Mouse (Mus musculus) thymus, postnatal 0 days (tissue): ENCODE results near the gene Wnt5b. TPM values are rescaled to one million over a fixed set of nuclear protein-coding genes. Genes with fewer than 3 reads are reported as not detected.

Experiments
- DNase-seq: peaks from one replicate; pipeline ENCODE4 v3.0.0-alpha.2; 2015; ENCODE audit warnings: low spot score
- polyA plus RNA-seq: library from polyadenylated mRNA; unstranded; fragments of >200 nt; fragmentation: Nextera tagmentation; extraction: Ambion mirVana; gene quantifications from 2 replicates; pipeline ENCODE4 v1.2.1, GENCODE M21; 2015

Gene Wnt5b
- polyA plus RNA-seq, 1 experiment from 2014 or later: 4.6 TPM

DNA sequence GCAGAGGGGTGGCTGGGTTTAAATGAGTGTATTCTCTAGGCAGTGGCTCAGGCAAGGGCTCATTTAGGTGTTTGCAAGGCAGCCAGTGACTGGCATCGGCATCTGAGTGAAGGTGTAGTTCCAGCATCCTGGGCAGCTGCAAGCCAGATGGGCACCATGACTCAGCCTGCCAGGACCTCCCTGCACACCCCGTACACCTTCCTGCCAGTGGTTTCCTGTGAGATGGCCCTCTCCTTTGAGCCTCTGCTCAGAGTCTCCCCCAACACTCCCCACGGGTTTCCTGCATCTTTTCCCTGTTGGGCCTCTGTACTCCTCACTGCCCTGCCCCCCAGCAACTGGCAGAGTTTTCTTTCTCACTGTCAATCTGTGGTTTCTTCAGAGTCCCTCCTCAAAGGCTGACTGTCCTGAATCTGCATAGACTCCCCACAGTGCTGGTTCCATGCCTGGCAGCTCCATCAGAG, 22.2 kb downstream of the Wnt5b start:
- DNase-seq: peak; percentile 73

DNA sequence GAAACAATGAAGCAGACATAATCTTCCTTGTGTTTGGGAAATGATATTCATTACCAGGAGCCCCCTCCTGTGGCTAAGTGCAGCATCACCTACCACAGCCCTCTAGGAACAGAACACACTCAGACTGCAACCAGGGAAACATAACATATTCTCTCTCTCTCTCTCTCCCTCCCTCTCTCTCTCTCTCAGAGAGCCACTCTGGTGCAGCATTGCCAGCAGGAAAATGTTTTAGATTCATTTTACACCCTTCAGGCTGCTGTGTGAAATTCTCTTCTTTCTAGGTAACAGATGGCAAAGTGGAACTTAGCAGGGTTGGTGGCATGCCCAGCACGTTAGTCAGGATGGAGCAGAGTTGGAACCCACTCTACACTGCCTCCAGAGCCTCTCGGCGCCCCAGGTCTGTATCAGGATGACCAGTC, 22.7 kb downstream of the Wnt5b start:
- no peak for DNase-seq

- no peak for DNase-seq
These were observed 23.4 kb downstream of the Wnt5b start for GRCm38 (mm10) chr6:119520731-119521130.

GRCm38 (mm10) chr6:119514085-119514484, 30.1 kb downstream of the Wnt5b start:
- no peak for DNase-seq

- no peak for DNase-seq
These were observed 30.7 kb downstream of the Wnt5b start for GRCm38 (mm10) chr6:119513452-119513851.

- no peak for DNase-seq
These were observed 31.4 kb downstream of the Wnt5b start for GRCm38 (mm10) chr6:119512701-119513100.

DNA sequence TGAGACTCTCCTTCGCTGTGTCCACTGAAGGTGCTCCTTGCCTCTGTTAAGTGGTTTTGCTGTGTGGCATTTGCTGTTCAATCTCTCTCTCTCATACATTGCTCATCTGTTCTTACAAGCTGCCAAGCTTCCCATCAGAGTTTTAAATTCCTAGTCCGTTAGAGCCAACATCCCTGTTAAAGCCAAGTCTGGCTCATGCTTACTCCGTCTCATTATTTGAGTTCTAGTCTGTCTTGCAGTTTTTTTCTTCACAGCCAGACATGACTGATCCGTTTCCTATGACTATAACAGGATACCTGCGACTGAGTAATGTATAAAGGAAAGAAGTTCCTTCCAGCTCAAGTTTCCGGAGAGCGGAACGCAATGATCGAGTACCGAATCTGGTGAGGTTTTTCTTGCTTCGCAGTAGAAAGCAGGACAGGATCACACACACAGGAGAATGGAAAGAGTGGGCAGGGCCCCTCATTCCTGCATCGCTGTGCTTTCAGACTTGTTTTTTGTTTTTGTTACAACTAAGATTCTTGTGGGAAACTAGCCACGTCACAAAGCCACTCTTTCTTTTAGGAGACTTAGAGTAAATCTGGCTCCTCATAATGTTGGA, 34.6 kb downstream of the Wnt5b start:
- DNase-seq: no peak

DNA sequence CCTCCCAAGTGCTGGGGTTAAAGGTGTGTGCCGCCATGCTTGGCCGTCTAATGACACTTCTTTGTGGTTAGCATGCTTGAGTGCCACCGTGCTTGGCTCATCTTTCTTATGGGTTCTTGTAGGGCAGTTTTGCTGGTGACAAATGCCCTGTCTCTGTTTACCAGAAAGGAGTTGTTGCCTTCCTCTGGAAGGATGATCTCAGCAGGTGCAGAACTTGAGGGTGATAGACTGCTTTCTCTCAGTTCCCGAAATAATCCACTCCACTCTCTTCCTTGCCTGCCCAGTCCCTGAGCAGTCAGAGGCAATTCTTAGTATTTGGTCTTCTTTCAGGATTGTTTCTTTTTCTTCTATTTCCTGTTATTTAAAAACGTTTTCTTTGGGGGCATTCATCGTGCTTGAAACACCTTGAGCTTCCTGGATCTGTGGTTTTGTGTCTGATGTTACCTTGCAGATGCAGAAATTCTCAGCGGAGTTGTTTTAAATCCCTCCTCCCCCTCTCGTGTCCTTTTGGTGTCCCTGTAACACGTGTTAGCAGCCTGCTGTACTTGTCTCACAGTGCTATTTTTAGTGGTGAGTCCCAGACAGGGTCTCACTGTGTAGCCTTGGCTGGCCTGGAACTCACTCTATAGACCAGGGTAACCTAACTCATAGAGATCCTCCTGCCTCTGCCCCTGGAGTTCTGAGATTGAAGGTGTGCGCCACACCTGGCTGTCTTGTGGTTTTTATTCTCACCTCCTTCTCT, 35.3 kb downstream of the Wnt5b start:
- DNase-seq: peak; percentile 84

- peak; percentile 32 for DNase-seq
These were observed 35.9 kb downstream of the Wnt5b start for GRCm38 (mm10) chr6:119508221-119508620.

DNA sequence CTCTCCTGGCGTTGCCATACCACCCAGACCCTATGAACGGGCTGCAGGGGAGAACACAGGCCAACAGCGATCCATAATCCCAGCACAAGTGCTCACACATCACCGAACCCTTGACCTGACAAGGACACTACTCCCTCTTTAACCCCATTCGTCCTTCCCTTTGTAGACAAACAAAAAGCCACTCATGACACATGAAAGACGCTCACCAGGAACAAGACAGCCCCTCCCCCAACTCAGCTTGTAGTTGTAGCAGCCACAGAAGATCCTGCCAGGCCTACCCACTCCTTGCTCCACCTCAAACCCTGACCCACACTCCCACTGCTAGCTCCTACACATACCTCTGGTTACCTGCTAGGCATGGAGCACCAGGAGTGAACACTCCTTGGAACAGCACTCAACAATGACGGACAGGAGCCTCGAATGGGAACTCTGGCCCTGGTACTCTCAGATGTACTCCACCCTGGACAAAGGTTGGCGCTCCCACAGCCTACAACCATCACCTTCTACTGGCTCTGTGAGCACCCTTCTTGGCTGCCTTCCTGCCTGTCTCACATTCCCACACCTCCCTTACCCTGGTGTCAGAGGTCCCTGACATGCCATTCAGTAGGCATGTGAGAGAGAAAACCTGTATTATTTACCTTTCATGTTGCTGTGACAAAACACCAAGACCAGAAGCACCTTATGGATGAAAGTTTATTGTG, 38.5 kb downstream of the Wnt5b start:
- peak; percentile 51 for DNase-seq

GRCm38 (mm10) chr6:119504756-119505155, 39.4 kb downstream of the Wnt5b start:
- no peak for DNase-seq

DNA sequence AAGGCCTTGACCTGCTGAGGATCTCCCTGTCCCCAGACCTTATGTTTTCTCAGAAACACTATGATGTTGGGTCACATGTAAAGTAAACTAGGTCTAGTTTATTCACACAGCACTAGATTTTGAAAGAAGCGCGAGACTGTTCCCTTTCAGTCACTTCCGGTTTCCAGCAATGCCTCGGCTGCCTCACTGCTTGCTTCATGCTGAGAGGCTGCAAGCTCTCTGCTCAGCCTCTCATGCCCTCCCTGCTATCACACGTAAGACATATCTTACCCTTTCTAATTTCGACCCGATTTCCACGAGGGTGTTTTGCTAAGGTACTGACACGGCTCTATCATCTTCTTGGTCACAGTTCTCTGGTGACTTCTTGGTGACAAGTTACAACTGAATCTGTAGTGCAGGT, 42.1 kb downstream of the Wnt5b start:
- peak; percentile 74 for DNase-seq

DNA sequence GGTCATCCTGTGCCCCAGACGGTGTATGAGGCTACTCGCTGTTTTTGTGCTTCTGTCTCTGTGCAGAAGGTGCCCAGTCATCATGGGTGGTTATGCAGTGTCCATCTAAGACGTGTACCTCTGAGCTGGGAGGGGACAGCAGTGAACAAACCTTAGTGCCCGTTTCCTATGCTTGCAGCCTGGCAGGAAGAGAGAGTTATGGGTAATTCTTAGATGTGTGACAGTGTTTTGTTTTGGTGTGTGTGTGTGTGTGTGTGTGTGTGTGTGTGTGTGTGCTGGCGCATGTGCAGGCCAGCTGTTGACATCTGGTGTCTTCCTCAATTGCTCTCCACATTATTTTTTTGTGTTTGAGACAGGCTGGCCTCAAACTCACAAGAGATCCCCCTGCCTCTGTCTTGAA, 44.1 kb downstream of the Wnt5b start:
- DNase-seq: peak; percentile 50

DNA sequence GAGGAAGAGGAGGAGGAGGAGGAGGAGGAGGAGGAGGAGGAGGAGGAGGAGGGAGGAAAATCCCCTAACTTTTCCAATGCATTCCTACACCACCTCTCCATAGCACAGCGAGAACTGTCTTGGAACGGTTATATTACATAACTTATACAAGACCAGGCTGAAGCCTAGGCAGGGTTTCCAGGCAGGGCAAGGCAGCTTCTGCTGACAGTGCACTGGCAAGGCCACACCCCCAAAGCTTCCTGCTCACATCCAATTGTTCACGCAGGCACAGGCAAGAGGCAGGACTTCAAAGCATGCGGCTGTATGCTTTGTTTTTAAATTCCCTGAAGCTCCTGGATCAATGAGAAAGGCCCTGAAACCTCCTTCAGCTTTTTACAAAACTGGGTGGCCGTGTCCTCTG, 44.9 kb downstream of the Wnt5b start:
- DNase-seq: peak; percentile 78

- no peak for DNase-seq
These were observed 51.5 kb downstream of the Wnt5b start for GRCm38 (mm10) chr6:119492630-119493014.

- DNase-seq: no peak
These were observed 52.0 kb downstream of the Wnt5b start for GRCm38 (mm10) chr6:119491997-119492629.

DNA sequence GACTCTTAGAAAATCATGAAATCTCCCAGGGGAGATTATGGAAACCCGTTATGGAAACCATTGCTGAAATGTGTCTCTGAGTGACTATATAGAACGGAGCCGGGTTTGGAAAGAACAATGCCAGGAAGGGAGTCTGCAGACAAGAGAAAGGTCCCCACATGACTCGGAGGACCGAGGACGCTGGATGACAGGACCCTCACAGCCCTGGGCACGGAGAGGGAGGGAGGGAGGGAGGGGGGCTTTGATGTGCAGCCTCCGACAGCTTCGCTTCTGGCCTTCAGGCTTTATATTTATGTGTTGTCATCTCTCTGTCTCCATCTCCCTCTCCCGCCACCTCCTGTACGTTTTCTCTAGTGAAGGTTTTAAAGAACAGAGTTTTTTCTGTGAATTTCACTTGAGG, 53.1 kb downstream of the Wnt5b start:
- DNase-seq: no peak

- no peak for DNase-seq
These were observed 53.6 kb downstream of the Wnt5b start for GRCm38 (mm10) chr6:119490549-119490948.

- DNase-seq: peak; percentile 82
These were observed 54.4 kb downstream of the Wnt5b start for GRCm38 (mm10) chr6:119489765-119490164.

- DNase-seq: no peak
These were observed 56.5 kb downstream of the Wnt5b start for GRCm38 (mm10) chr6:119487619-119488018.

DNA sequence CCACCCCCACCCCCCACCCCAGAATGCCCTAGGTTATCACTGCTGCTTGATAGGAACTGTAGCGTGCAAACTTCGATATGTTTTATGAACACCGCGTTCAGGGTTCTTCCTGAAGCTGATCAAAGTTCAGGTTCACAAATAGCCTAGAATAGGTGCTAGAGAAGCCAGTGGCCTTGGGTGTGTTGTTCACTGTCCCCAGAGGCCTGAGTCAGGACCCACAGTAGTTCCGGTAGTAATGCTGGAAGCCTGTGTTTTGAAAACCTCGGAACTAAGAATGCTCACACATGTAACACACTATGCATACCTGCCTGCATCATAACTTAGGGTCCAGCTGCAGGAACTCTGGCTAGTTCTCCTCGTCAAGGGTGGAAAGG, 57.1 kb downstream of the Wnt5b start:
- DNase-seq: no peak
